Mouse (Mus musculus): ENCODE measurements around the gene Cep162.

The Cep162 gene

DNA sequence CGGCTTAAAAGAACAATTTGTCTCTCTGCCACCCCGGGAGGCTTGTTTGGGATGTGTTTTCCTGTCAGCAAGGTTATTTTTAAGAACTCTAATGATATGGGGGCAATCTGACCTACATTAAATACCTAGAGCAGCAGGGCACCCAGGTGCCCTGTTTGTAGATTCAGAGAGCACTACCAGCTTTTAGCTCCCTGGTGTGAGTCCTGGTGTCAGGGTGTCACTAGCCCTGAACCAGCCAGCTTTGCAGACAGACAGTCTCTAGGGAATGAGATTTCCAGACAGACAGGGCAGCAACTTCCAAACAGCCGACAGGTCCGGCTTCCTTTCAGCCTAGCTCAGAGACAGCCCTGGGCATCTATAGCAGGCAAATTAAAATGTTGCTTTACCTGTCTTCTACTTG, 92.8 kb downstream of the Cep162 start:
- no peak for DNase-seq (ENCODE audit: low spot score)

DNA sequence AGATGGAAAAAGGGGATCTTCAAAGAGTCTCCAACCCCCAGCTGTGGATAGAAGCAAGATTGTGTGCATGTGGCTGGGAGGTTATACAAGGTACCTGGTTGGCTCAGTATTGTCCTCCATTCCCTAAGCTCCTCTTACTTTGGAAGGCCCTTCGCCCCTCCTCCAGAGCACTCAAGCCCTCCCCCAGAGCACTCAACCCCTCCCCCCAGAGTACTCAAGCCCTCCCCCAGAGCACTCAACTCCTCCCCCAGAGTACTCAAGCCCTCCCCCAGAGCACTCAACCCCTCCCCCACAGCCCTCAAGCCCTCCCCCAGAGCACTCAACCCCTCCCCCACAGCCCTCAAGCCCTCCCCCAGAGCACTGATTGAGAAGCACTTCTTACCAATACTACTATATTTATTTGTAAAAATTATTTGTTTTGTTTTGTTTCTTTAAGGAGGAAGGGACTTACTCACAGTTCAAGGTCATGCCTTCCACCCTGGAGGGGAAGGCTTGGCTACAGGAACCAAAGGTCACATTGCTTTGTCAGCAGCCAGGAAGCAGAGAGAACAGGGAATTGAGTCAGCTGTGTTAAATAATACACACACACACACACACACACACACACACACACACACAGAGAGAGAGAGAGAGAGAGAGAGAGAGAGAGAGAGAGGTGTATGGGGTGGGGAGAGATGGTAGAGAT, 102.6 kb downstream of the Cep162 start:
- no peak for DNase-seq (ENCODE audit: low spot score)

DNA sequence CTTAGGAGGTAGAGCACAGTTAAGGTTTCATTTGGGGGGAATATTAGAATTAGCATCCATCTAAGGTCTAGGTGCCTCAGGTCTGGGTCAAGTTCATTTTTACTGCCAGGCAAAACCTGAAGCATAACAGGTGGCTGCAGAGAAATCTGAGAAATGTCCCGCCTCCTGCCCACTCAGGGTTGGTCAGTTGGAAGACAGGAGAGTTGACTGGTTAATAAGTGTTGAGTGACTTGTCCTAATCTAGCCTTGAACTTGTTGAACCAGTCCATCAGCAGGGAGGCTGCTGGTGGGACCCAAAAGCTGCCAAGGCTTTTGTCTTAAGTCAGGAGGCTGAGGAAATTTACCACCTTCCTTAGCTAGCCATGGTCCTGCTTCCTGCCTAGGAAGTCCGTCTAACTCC, 107.4 kb downstream of the Cep162 start:
- no peak for DNase-seq (ENCODE audit: low spot score)

DNA sequence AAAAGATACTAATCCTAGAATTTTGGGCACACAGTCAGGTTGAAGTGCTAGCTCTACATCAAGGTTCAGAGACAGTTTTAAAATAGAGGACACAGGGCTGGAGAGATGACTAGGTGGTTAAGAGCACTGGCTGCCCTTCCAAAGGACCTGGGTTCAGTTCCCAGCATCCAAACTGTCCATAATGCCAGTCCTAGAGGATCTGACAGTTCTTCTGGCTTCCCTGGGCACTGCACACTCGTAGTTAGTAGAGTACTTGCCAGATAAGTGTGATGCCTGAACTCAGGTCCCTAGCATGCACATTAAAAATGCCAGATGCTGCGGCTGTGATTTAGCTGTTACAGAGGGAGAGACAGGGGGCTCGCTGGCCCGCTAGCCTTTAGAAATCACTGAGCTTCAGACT, 108.9 kb downstream of the Cep162 start:
- DNase-seq (ENCODE audit: low spot score) = no peak

DNA sequence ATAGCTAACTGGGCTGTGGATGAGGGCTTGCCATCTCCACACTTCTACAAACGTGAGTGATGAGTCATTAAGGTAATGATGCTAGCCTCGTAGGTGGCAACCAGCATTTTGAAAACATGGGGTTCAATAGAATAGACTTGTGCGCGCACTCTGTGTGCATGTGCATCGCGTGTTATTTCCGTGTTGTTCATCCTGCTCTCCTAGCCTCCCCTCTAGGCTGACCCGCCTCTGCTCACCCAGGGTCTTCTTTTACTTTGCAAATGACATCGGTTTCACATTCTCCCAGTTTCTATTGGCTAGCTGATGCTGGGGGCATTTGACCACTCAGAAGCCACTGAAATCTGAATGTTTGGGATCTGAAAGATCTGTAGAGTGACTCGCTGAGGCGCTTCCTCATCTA, 109.7 kb downstream of the Cep162 start:
- no peak for DNase-seq (ENCODE audit: low spot score)

DNA sequence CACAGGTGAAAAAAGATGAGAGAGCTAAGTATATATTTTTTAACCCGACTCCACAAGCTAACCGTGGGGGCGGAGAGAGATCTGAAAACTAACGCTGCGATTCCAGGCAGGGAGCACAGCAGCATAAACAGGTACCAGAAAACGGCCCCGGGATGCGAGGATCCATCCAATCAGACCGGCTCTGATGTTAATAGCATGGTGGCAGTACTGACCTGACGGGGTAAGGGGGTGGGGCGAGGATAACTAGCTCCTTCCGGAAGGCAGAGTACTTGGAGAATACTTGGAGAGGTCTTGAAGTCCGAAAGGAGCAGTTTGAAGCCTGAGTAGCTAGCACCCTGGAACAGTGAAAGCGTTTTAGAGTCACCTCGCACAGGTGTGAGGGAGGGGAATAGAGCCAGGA, 110.2 kb downstream of the Cep162 start:
- no peak for DNase-seq (ENCODE audit: low spot score)

DNA sequence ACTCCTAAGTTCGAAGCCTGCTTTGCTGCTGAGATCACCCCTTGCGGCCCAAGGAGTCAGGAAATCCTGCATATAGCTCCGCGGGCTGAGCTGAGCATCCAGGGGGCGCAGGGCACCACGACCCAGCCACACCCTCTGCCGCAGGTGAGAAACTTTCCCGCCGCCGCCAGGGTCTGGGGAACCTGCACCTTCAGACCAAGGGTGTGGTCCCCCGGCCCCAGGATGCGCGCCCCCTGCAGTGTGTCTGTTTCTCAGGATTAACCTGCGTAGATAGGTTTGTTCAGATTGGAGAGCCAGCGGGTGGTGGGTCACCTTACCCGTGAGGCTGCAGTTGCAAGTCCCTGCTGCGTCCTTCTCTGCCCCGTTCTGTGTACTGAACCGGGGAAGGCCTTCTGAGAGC, 110.8 kb downstream of the Cep162 start:
- peak; percentile 56 for DNase-seq (ENCODE audit: low spot score)

DNA sequence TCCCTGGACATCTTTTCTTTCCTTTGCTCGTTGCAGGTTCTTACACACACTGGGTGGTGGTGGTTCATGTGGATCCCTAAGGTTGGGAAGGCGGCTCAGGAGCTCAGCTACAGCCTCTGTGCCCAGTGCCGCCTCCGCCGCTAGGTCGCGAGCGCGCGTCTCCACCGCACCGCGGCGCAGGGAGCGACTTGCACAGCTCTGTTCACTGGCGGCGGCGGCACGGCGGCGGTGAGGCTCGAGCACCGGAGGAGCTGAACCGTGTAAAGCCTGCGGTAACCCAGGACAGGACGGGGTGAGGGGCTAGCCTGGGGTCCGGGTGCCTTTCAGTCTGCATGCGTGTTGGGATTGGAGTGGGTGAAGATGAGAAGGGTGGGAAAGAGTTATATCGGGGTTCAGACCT, 111.2 kb downstream of the Cep162 start, which contains the start of gene Mrap2:
Mrap2 (plus strand) TSS at position 201 of the 400 bp plus-strand sequence.
- DNase-seq (ENCODE audit: low spot score) = peak; percentile 76

DNA sequence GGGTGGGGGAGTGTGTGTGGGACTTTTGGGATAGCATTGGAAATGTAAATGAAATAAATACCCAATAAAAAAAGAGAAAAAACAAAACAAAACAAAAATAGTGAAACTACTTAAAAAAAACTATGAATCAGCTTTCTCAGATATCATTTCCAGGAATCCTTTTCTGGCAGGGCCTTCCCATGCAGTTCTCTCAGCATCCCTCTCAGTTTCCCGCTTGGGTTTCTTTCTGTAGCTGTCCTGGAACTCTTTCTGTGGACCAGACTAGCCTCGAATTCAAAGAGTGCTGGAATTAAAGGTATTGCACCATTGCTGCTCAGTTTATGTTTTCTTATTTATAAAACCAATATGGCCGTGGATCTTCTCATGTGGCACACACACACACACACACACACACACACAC, 112.3 kb downstream of the Cep162 start:
- no peak for DNase-seq (ENCODE audit: low spot score)
